Mouse (Mus musculus) urinary bladder, postnatal 36 days (tissue): ENCODE results near the gene Mdm4.

Experiments
- DNase-seq, 2 experiments: peaks; one replicate each; pipeline ENCODE4 v3.0.0; 2022; ENCODE audit warnings: low spot score in 2 of 2, mixed read lengths in 1 of 2

The Mdm4 gene

DNA sequence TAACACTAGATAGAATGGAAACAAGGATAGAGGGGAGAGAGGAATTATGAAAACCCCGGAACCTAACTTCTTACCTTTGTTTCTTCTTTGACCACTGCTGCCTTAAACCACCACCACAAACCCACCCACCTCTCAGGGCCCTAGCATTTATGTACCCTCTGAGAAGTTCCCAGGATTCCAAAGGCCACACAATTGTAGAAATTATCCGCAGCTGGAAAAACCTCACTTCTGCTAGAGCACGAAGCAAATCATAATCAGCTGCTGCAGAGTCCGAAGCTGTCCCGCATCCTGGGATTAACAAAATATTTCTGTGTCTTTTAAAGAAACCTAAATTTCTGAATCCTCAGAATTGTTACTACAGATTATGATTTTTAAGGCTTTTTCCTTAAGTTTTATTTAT, at the start of gene Mdm4:
TSS of gene Mdm4 (minus strand) at position 101 of the 400 bp plus-strand sequence.
- no peak for DNase-seq

DNA sequence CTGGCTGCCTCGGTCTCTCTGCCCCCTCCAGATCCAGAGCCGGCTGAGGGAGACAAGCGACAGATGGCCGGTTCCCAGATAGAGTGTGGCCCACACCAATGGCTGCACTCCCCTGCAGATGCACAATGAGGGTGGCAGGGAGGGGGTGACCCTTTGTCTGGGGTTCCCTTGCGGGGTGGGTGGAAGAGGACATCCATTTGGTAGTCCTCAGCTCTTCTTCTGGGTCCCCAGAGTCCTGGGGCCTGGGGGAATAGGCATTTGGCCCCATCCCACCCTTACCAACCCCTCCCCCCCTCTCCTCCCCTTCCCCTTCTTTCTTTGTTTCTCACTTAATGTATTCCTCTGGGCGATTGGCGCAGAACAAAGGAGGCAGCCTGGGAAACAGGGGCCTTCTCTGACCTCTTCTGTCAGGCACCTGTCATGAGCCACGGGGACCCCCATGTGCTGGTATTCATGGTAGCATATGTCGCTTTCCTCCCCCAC, 49.8 kb upstream of the Mdm4 start:
- DNase-seq, result no peak

DNA sequence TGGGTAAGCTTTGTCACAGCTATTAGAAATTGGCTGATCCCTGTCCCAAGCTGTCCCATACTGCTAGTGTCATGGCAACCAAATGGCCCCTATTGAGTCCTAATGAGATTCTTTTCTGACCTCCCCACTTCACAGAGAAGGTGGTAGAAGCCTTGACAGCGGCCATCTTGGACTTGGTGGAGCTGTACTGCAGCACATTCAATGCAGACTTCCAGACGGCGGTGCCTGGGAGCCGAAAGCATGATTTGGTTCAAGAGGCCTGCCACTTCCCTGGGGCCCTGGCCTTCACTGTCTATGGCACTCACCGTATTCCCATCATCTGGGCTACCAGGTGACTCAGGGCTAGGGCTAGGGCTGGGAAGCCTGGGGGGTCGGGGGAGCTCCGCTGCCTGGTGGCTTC, 49.1 kb upstream of the Mdm4 start:
- no peak for DNase-seq

GRCm38 (mm10) chr1:133078338-133078727, 48.0 kb upstream of the Mdm4 start:
- no peak for DNase-seq

GRCm38 (mm10) chr1:133077606-133078337, 47.4 kb upstream of the Mdm4 start:
- no peak for DNase-seq

DNA sequence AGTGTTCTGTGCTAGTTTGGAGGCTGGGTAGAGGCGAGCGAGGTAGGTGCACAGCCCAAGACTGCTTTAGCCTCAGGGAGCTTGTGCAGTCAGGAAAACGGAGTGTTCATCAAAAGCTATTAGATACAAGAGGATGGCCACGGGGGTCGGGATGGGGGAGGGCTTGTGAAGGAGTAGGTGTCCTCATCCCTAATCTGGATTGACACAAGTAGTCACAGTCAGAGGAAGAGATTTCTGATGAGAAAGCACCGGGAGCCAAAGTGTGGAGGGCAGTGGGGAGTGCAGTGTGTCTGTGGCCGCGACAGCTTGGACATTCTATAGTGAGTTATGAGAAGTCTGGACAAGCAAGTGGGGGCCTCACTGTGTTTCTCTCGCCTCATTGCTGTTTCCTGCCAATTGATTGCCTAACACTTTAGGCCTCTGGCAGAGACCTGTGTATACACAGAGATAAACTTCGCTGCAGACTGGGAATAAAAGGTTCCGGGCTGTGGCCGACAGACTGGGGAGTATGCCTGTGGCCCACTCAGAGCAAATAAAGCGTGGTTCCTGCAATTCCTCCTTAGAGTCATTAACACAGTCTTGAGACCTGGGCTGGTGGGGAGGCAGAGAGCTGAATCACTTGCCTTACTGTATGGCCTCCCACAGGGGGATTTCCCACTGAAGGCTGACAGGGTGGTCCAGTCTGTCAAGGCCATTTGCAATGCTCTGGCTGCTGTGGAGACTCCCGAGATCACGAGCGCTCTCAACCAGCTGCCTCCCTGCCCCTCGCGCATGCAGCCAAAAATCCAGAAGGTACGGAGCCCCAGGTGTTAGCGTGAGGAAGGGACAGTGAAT, 46.5 kb upstream of the Mdm4 start:
- DNase-seq, result peak in 1 of 2 experiments; percentile 51

- no peak for DNase-seq
Observed at GRCm38 (mm10) chr1:133075651-133076400, 45.5 kb upstream of the Mdm4 start.

DNA sequence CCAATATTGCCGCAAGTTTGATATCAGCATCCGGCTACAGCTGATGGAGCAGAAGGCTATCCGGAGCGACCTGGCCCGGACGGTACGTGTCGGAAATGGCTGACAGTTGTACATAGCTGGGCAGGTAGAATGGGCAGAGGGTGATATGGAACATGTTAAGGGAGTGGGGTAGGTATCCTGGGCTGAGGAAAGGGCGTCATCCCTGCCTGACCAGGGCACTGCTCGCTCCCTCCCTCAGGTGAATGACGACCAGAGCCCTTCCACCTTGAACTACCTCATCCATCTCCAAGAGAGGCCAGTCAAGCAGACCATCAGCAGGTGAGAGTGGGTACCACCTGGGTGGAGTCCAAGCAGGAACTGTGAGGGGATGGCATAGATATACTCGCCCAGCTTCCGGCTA, 44.2 kb upstream of the Mdm4 start:
- no peak for DNase-seq

DNA sequence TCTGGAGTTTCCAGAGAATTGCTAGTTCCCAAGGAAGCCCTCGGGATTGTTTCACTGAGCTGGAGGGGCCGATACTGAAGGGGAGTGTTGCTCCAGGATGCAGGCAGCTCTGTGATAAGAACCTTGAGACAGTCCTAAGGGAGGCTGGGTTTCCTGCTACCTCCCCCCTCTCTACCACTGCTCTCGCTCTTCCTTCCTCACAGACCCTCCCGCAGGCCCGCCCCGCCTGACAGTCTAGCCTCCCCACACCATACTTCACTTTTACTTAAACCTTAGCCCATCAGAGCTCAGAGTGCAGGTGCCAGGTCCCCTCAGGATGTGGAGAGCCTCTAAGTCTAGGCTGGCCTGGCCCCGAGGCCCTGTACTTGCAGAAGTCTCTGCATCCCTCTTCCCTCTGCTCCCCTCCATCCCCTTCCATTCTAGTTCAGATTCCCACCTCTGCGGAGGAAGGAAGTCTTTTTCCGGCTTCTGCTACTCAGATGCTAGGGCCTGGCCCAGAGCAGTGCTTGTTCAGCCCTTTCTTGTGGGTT, 43.0 kb upstream of the Mdm4 start:
- DNase-seq, result no peak

- peak in 1 of 2 experiments; percentile 59 for DNase-seq
Observed at GRCm38 (mm10) chr1:133071666-133072381, 41.5 kb upstream of the Mdm4 start.

DNA sequence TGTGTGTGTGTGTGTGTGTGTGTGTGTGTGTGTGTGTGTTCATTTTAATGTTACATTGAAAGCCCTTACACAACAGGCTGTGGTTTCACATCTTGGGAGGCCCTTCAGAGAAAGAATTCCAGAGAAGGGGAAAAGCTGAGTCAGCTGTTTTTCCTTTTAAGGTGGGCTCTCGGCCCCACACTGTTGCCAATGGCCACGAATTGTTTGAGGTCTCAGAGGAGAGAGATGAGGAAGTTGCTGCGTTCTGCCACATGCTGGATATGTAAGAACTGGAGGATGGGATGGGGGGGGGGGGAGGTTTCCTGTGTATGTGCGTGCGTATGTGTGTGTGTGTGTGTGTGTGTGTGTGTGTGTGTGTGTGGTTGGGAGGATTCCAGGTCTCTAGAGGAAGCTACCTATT, 39.8 kb upstream of the Mdm4 start:
- no peak for DNase-seq

- DNase-seq, result peak in 1 of 2 experiments; percentile 41
Observed at GRCm38 (mm10) chr1:133069275-133070120, 39.1 kb upstream of the Mdm4 start.

- no peak for DNase-seq
Observed at GRCm38 (mm10) chr1:133068669-133069274, 38.4 kb upstream of the Mdm4 start.

DNA sequence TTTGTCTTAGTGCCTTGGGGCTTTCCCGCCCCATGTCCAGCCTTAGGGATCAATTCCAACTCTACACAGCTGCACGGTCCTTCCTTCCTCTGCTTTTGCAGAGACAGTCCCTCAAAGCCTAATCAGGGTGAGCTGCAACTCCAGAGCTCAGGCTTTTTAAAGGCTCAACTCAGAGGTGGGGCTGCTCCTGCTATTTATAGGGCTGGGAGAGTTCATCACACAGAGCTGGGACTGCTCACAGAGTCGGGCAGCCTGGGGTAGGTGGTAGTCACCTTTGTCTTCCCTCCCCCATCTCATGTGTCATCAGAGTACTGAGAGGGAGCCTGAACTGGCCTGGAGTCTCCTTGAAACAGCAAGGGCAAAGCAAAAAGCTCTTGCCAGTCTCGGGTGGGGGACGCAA, 37.9 kb upstream of the Mdm4 start:
- no peak for DNase-seq

GRCm38 (mm10) chr1:133063164-133063563, 32.8 kb upstream of the Mdm4 start:
- no peak for DNase-seq

DNA sequence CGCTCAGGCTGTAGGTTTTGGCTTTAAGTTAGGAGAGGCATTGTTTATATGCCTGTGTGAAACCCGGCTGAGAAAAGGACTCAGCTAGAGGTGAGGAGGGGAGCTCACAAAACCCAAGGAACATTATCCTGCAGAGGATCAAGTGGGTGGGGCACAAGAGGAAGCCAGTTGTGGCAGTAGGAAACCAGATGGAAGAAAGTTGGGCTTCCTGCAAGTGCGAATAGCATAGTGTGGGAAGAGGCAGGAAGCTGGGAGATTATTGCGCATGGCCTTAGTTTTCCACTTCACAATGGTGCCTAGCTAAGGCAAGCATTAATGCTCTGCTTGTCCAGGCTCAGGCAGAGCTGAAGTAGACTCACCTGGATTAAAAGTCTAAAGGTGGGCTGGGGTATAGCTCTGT, 30.3 kb upstream of the Mdm4 start:
- no peak for DNase-seq

DNA sequence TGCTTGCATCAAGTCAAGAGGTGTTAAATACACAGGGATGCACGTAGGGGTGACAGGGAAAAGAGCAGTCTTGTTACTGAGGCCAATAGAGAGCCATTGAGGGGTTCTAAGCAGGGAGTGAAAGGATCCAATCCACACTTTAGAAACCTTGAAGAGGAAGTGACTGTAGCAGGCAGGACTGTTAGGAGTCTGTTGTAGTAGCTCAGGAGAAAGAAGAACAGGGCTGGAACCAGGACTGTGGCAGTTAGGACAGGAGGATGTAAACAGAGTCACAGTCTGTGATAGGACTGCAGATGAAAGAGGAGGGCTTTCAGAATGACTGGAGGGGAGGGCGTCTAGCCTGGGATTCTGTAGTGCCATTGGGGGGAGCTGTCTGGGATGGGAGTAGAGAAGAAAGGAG, 29.2 kb upstream of the Mdm4 start:
- DNase-seq, result no peak

DNA sequence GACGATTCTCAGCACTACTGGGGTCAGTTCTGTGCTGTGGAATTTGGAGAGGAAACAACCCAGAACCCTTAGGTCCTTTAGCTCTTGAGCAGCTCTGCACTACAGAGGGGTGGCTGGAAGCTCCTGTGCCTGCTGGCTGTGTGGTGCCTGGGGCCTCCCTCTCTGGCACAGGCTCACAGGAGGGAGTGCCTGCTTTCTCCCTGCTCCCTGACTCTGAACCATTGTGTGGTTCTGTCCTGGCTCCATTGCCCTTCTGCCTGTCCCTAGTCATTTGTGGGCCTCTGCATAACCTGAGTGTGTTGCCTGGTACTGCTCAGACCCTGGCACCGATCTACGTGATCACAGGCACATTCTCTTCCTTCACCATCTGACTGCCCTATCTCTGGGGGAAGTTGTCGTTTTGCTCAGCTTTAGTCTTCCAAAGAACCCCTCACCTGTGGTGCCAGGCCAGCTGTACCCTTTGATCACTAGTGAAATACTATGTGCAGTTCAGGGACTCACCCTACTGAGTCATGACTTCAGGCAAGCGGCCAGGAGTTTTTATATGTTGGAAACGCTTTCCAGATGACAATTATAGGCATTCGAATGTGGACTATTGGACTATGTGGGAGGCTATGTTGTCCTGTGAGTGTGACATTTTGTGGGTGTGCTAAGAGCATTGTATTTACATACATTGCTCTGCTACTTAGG, 27.1 kb upstream of the Mdm4 start:
- DNase-seq, result no peak

DNA sequence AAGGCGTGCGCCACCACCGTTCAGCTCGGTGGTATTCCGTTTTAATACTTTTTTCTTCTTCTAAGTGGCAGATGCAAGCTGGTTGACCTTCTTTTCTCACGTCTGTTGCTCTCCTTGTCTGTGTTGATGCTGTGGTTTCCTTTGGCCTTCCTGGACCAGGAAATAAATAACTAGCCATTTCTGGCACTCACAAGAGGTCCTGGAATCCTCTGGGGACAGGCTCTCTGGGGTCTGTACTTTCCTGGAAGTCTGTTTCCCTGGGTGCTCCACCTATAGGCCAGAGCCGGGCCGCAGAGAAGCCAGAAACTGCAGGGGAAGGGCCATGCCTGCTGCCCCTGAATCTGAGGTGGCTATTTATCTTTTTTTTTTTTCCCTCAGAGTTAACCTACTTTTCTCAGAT, 24.0 kb upstream of the Mdm4 start:
- DNase-seq, result no peak
